Comparison of ENCODE assay signal across 9 mouse cellular contexts in the genomic region with DNA sequence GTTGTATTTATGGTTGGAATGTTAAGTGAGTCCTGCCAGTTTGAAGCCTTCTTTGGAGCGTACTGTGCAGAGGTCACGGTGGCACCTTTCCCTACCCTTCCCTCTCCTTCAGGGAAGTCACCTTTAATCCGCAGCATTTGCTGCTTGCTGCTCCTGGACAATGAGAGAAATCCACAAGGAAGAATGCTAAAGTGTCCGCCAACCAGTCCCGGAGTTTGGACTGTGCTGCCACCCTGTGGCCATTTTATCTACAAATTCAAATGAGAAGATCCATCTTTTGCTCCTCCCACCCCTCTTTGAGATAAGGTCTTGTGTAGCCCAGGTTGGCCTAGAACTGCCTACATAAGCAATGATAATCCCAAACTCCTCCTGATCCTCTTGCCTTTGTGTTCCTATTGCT. TPM values are rescaled to one million over a fixed set of nuclear protein-coding genes. Genes with fewer than 3 reads are reported as not detected.
DNase-seq lines count a peak whose midpoint lies in the region; ATAC-seq and TF ChIP-seq lines count a peak whose summit lies in the region.
"Had no signal": no experiment of that assay in that cellular context is flagged by ENCODE, and none has a peak within 500 bp of the region (broad histone marks: within the 10 kb centered on the region; RNA-seq: fewer than 3 reads in every experiment).

No protein-coding gene starts in this region.

- peak; percentile 83 to 87 for DNase-seq in heart, postnatal 36 days
- DNase-seq in large intestine, adult 2 months (ENCODE audit: low read depth, low spot score) = peak; percentile 58
- DNase-seq in lung, embryonic 14.5 days = peak; percentile 95
- peak; percentile 56 for DNase-seq in ovary, postnatal 10 days (ENCODE audit: low spot score)
- DNase-seq in thymus, postnatal 0 days (ENCODE audit: low spot score) = peak; percentile 60

- 4% methylated on average over 5 of the region's 5 CpGs for WGBS in forebrain, embryonic 15.5 days
- WGBS in large intestine, adult 2 months = 6% methylated on average over 5 of the region's 5 CpGs
- WGBS in lung, embryonic 14.5 days = 3% methylated on average over 5 of the region's 5 CpGs

- peak; percentile 66 for TF ChIP-seq CTCF in ES-Bruce4 (IDR thresholded peaks at IDR 0.05; ENCODE audit: low read depth, low read length)
- TF ChIP-seq CTCF in lung, embryonic 14.5 days (IDR thresholded peaks at IDR 0.05; ENCODE audit: low read depth) = peak; percentile 80

- H3K9ac ChIP-seq in ES-Bruce4 (ENCODE audit: low read depth, poor library complexity, severe bottlenecking) = no peak overlapping the region
- H3K9ac ChIP-seq in forebrain, embryonic 15.5 days (replicated peaks) = no peak overlapping the region
- no peak overlapping the region for H3K9ac ChIP-seq in lung, embryonic 14.5 days
- H3K9ac ChIP-seq: embryonic facial prominence, embryonic 15.5 days had no signal

- no peak overlapping the region for H3K4me3 ChIP-seq in ES-Bruce4 (ENCODE audit: low read depth, low read length)
- H3K4me3 ChIP-seq in forebrain, embryonic 15.5 days = no peak overlapping the region
- H3K4me3 ChIP-seq in lung, embryonic 14.5 days (ENCODE audit: low read depth, low read length) = no peak overlapping the region
- H3K4me3 ChIP-seq: embryonic facial prominence, embryonic 15.5 days had no signal

- no peak for TF ChIP-seq EP300 in ES-Bruce4 (IDR thresholded peaks at IDR 0.05; ENCODE audit: insufficient read depth, low read depth, low read length)

- intact Hi-C loops in heart, postnatal 36 days (cut with DNase I) = loop anchor here (1.0 to 5.0 kb wide), 4 partner anchors 22 to 221 kb away; no protein-coding TSS in a partner anchor

- TF ChIP-seq POLR2A in ES-Bruce4 (IDR thresholded peaks at IDR 0.05; ENCODE audit: insufficient read depth, low read length) = no peak

- H3K36me3 ChIP-seq in ES-Bruce4 (ENCODE audit: control insufficient read depth, insufficient read depth, low read length, poor library complexity, severe bottlenecking) = no peaks in the 10 kb centered on the region
- H3K36me3 ChIP-seq in forebrain, embryonic 15.5 days = no peaks in the 10 kb centered on the region
- H3K36me3 ChIP-seq in lung, embryonic 14.5 days (ENCODE audit: insufficient read depth) = no peaks in the 10 kb centered on the region
- H3K36me3 ChIP-seq: embryonic facial prominence, embryonic 15.5 days had no signal

- no peaks in the 10 kb centered on the region for H3K4me1 ChIP-seq in ES-Bruce4 (ENCODE audit: control insufficient read depth, insufficient read depth, low read length)
- peaks cover 24% of the 10 kb centered on the region for H3K4me1 ChIP-seq in forebrain, embryonic 15.5 days
- no peaks in the 10 kb centered on the region for H3K4me1 ChIP-seq in lung, embryonic 14.5 days (ENCODE audit: insufficient read depth)
- H3K4me1 ChIP-seq: embryonic facial prominence, embryonic 15.5 days had no signal

- peak; percentile 86 for ATAC-seq in cerebellum, adult (ENCODE audit: insufficient number of reproducible peaks, low FRiP score, low TSS enrichment)
- ATAC-seq in forebrain, embryonic 15.5 days (replicated peaks) = peak; percentile 27; the same call in 1 of the 2 replicates
- peak; percentile 42; the same call in 1 of the 2 replicates for ATAC-seq in lung, embryonic 14.5 days (ENCODE audit: insufficient read depth)

- no peaks in the 10 kb centered on the region for H3K27me3 ChIP-seq in ES-Bruce4 (ENCODE audit: control insufficient read depth, insufficient read depth, low read length, poor library complexity, severe bottlenecking)
- no peaks in the 10 kb centered on the region for H3K27me3 ChIP-seq in forebrain, embryonic 15.5 days
- H3K27me3 ChIP-seq in lung, embryonic 14.5 days (ENCODE audit: insufficient read depth, low read length) = no peaks in the 10 kb centered on the region
- H3K27me3 ChIP-seq: embryonic facial prominence, embryonic 15.5 days had no signal

- no peak overlapping the region for H3K4me2 ChIP-seq in forebrain, embryonic 15.5 days (replicated peaks)
- H3K4me2 ChIP-seq in lung, embryonic 14.5 days = no peak overlapping the region
- H3K4me2 ChIP-seq: embryonic facial prominence, embryonic 15.5 days had no signal

- H3K9me3 ChIP-seq in ES-Bruce4 (replicated peaks; ENCODE audit: control insufficient read depth, insufficient read depth, low read length, poor library complexity, severe bottlenecking) = no peaks in the 10 kb centered on the region
- H3K9me3 ChIP-seq in forebrain, embryonic 15.5 days = no peaks in the 10 kb centered on the region
- H3K9me3 ChIP-seq in lung, embryonic 14.5 days (ENCODE audit: low read depth, low read length) = no peaks in the 10 kb centered on the region
- H3K9me3 ChIP-seq: embryonic facial prominence, embryonic 15.5 days had no signal

- H3K27ac ChIP-seq in ES-Bruce4 (ENCODE audit: insufficient read depth, low read length) = no peak overlapping the region
- H3K27ac ChIP-seq in forebrain, embryonic 15.5 days (replicated peaks) = no peak overlapping the region
- H3K27ac ChIP-seq in lung, embryonic 14.5 days (ENCODE audit: low read depth) = no peak overlapping the region
- H3K27ac ChIP-seq: embryonic facial prominence, embryonic 15.5 days had no signal

RNA-seq across cellular contexts. Expression of a gene that starts 3.9 kb away (rescaled TPM):
- not detected in 2 replicates for polyA plus RNA-seq in ES-Bruce4 (2011; ENCODE audit: insufficient read depth, insufficient read length, low read depth, missing spikeins)
- 0.27 TPM in 1 of 2 replicates, not detected in the other for polyA plus RNA-seq in forebrain, embryonic 15.5 days (2015; fragmentation: Nextera tagmentation; extraction: Ambion mirVana)
- not detected for total RNA-seq in heart, postnatal 36 days (2021)
- not detected in 2 replicates for polyA plus RNA-seq in large intestine, adult 2 months (2012; rRNA removed)
- 0.16 TPM in 1 of 2 replicates, not detected in the other for polyA plus RNA-seq in lung, embryonic 14.5 days (2014; fragmentation: Nextera tagmentation; extraction: Ambion mirVana)
- polyA plus RNA-seq in thymus, postnatal 0 days (2015; fragmentation: Nextera tagmentation; extraction: Ambion mirVana) = not detected in 2 replicates

RNA-seq across cellular contexts. Expression of a gene that starts 19.7 kb away (rescaled TPM):
- 3.0 and 5.4 TPM in 2 replicates for polyA plus RNA-seq in ES-Bruce4 (2011; ENCODE audit: insufficient read depth, insufficient read length, low read depth, missing spikeins)
- polyA plus RNA-seq in forebrain, embryonic 15.5 days (2015; fragmentation: Nextera tagmentation; extraction: Ambion mirVana) = 21.2 and 22.8 TPM in 2 replicates
- 10 to 100 TPM; 34.9 to 38.3 TPM for total RNA-seq in heart, postnatal 36 days (2021)
- polyA plus RNA-seq in large intestine, adult 2 months (2012; rRNA removed) = 4.2 and 6.3 TPM in 2 replicates
- polyA plus RNA-seq in lung, embryonic 14.5 days (2014; fragmentation: Nextera tagmentation; extraction: Ambion mirVana) = 46.7 and 54.5 TPM in 2 replicates
- 9.8 and 10.4 TPM in 2 replicates for polyA plus RNA-seq in thymus, postnatal 0 days (2015; fragmentation: Nextera tagmentation; extraction: Ambion mirVana)

RNA-seq across cellular contexts. Expression of a gene that starts 19.9 kb away (rescaled TPM):
- 108 and 113 TPM in 2 replicates for polyA plus RNA-seq in ES-Bruce4 (2011; ENCODE audit: insufficient read depth, insufficient read length, low read depth, missing spikeins)
- 377 and 388 TPM in 2 replicates for polyA plus RNA-seq in forebrain, embryonic 15.5 days (2015; fragmentation: Nextera tagmentation; extraction: Ambion mirVana)
- 10 to 100 TPM; 33.3 to 36.6 TPM for total RNA-seq in heart, postnatal 36 days (2021)
- polyA plus RNA-seq in large intestine, adult 2 months (2012; rRNA removed) = 107 and 144 TPM in 2 replicates
- polyA plus RNA-seq in lung, embryonic 14.5 days (2014; fragmentation: Nextera tagmentation; extraction: Ambion mirVana) = 253 and 271 TPM in 2 replicates
- 499 and 510 TPM in 2 replicates for polyA plus RNA-seq in thymus, postnatal 0 days (2015; fragmentation: Nextera tagmentation; extraction: Ambion mirVana)

RNA-seq across cellular contexts. Expression of a gene that starts 53.6 kb away (rescaled TPM):
- polyA plus RNA-seq in ES-Bruce4 (2011; ENCODE audit: insufficient read depth, insufficient read length, low read depth, missing spikeins) = 1.4 and 1.6 TPM in 2 replicates
- polyA plus RNA-seq in forebrain, embryonic 15.5 days (2015; fragmentation: Nextera tagmentation; extraction: Ambion mirVana) = 2.0 and 2.3 TPM in 2 replicates
- 1 to 10 TPM; 4.4 to 6.0 TPM for total RNA-seq in heart, postnatal 36 days (2021)
- polyA plus RNA-seq in large intestine, adult 2 months (2012; rRNA removed) = 11.2 and 11.8 TPM in 2 replicates
- polyA plus RNA-seq in lung, embryonic 14.5 days (2014; fragmentation: Nextera tagmentation; extraction: Ambion mirVana) = 4.7 and 5.4 TPM in 2 replicates
- 9.0 and 10.0 TPM in 2 replicates for polyA plus RNA-seq in thymus, postnatal 0 days (2015; fragmentation: Nextera tagmentation; extraction: Ambion mirVana)

Comparison
In these comparisons a context has a peak if more than half of its experiments do, and no peak if none do; other contexts are left out.
1. ATAC-seq: peak in every context shown above with its lines; median percentile 86 in cerebellum, adult; 42 in lung, embryonic 14.5 days; 27 in forebrain, embryonic 15.5 days.